Mouse (Mus musculus) G1E (cell line): ENCODE measurements around the gene Ypel3.
"Not testable (repeated sequence)": the region's sequence is repeated elsewhere in the genome, so short reads cannot be mapped to it uniquely, and the experiment has no call there.

Experiments used
- CTCF ChIP-seq: IDR thresholded peaks from 2 replicates; pipeline ENCODE4 v1.5.1; 2012; ENCODE audit warnings: low read depth, low read length, inconsistent platforms, mixed read lengths
- GATA1 ChIP-seq: IDR thresholded peaks from 2 replicates; pipeline ENCODE4 v1.6.1; 2012; ENCODE audit warnings: borderline replicate concordance, low read length, inconsistent platforms, mixed read lengths

- not testable (repeated sequence) for TF ChIP-seq GATA1, CTCF
These were observed 2.3 kb downstream of the Ypel3 start for GRCm38 (mm10) chr7:126779101-126779500.
